Mouse (Mus musculus) liver, embryonic 11.5 days (tissue): ENCODE measurements around the gene Sbk2. TPM values are rescaled to one million over a fixed set of nuclear protein-coding genes. Genes with fewer than 3 reads are reported as not detected.

Experiments
- ATAC-seq: fragments of 200-750 bp; cut with Nextera tagmentation; replicated peaks from 2 replicates; pipeline ENCODE4 v1.8.0; 2017; ENCODE audit warnings: moderate number of reproducible peaks, mild to moderate bottlenecking, moderate TSS enrichment, moderate library complexity; ENCODE audit not compliant: low FRiP score
- DNase-seq: peaks from one replicate; pipeline ENCODE4 v3.0.0-alpha.2; 2017; ENCODE audit warnings: low spot score
- H3K27ac ChIP-seq: fragments of 300-500 bp; sonication (generic); 2 replicates; pipeline ENCODE4 v1.5.1; 2014; ENCODE audit warnings: mild to moderate bottlenecking, low read depth, low read length, control low read depth
- H3K27me3 ChIP-seq: fragments of 300-500 bp; sonication (generic); replicated peaks from 2 replicates; pipeline ENCODE4 v1.6.1; 2014; ENCODE audit warnings: low read length, mixed read lengths; ENCODE audit not compliant: control insufficient read depth, insufficient read depth
- H3K36me3 ChIP-seq: fragments of 300-500 bp; sonication (generic); 2 replicates; pipeline ENCODE4 v1.6.1; 2014; ENCODE audit warnings: mild to moderate bottlenecking, low read length, moderate library complexity, mixed read lengths; ENCODE audit not compliant: control insufficient read depth, insufficient read depth
- H3K4me1 ChIP-seq: fragments of 300-500 bp; sonication (generic); replicated peaks from 2 replicates; pipeline ENCODE4 v1.6.1; 2014; ENCODE audit warnings: low read length, mixed read lengths; ENCODE audit not compliant: control insufficient read depth, insufficient read depth
- H3K4me2 ChIP-seq: fragments of 300-500 bp; sonication (generic); 2 replicates; pipeline ENCODE4 v1.6.1; 2014; ENCODE audit warnings: mild to moderate bottlenecking, control low read depth, moderate library complexity
- H3K4me3 ChIP-seq: fragments of 300-500 bp; sonication (generic); 2 replicates; pipeline ENCODE4 v1.5.1; 2014; ENCODE audit warnings: low read depth, low read length, control low read depth
- H3K9ac ChIP-seq: fragments of 300-500 bp; sonication (generic); 2 replicates; pipeline ENCODE4 v1.6.1; 2014; ENCODE audit warnings: low read depth, low read length, control low read depth
- H3K9me3 ChIP-seq: fragments of 300-500 bp; sonication (generic); 2 replicates; pipeline ENCODE4 v1.6.1; 2016; ENCODE audit warnings: low read length, inconsistent platforms, mixed read lengths; ENCODE audit not compliant: control insufficient read depth
- WGBS: fragments of 180-500 bp; shearing (Covaris S2); extraction: QIAGEN DNeasy Blood & Tissue Kit; methylation state at CpG from one replicate; pipeline ENCODE4 v1.1.7; 2014; 5-methylcytosine and 5-hydroxymethylcytosine counted together
- polyA plus RNA-seq: library from polyadenylated mRNA; unstranded; fragments of >200 nt; fragmentation: Nextera tagmentation; extraction: Ambion mirVana; gene quantifications from 2 replicates; pipeline ENCODE4 v1.2.1, GENCODE M21; 2014

The Sbk2 gene
- polyA plus RNA-seq, 1 experiment from 2014 or later, result 0.22 TPM

DNA sequence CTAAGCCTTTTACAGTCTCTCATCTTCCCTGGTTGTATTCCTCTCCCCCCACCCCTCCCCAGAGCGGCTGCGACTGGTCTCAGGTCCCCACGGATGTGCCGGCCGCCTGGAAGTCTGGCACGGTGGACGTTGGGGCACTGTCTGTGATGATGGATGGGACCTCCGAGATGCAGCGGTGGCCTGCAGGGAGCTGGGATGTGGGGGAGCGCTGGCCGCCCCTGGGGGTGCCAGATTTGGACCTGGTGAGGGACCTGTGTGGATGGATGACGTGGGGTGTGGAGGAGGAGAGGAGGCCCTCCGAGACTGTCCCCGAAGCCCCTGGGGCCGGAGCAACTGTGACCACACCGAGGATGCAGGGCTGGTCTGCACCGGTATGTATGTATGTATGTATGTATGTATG is 35.9 kb downstream of the Sbk2 start:
- no peak overlapping the region for H3K4me3 ChIP-seq
- no peak overlapping the region for H3K9ac ChIP-seq
- no peak for ATAC-seq
- no peaks in the 10 kb centered on the region for H3K9me3 ChIP-seq
- DNase-seq, result no peak
- H3K36me3 ChIP-seq, result no peaks in the 10 kb centered on the region
- H3K27me3 ChIP-seq, result peaks cover 16% of the 10 kb centered on the region
- no peak overlapping the region; the same call in 1 of the 2 replicates for H3K4me2 ChIP-seq
- H3K27ac ChIP-seq, result no peak overlapping the region
- H3K4me1 ChIP-seq, result peaks cover 12% of the 10 kb centered on the region
- 73% methylated on average over 17 of the region's 17 CpGs for WGBS

DNA sequence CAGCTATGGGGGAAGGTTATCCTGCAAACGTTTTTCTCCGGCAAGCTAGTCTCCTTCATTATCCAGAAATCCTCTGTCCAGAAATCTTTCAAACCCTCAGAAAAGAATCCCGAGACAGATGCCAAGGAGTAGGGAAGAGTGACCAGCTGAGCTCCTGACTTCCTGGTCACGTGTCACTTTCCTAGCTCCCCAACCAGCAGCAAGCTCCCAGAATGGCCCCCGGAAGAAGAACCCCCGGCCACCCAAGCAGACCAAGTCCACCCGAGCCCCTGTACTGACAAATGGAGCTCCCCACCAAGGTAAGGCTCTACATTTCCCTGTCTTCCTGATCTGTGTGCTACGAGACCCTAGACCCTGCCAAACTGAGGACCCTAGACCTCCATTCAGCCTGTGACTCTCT is 36.5 kb downstream of the Sbk2 start:
- Histone ChIP-seq H3K9me3 (no peaks in the 10 kb centered on the region), H3K9ac (no peak overlapping the region), H3K27ac (no peak overlapping the region), H3K4me3 (no peak overlapping the region), H3K36me3 (no peaks in the 10 kb centered on the region), H3K27me3 (peaks cover 22% of the 10 kb centered on the region), H3K4me1 (peaks cover 15% of the 10 kb centered on the region), H3K4me2 (no peak overlapping the region)
- WGBS, result 53% methylated on average over 8 of the region's 8 CpGs
- DNase-seq (no peak), ATAC-seq (no peak)

DNA sequence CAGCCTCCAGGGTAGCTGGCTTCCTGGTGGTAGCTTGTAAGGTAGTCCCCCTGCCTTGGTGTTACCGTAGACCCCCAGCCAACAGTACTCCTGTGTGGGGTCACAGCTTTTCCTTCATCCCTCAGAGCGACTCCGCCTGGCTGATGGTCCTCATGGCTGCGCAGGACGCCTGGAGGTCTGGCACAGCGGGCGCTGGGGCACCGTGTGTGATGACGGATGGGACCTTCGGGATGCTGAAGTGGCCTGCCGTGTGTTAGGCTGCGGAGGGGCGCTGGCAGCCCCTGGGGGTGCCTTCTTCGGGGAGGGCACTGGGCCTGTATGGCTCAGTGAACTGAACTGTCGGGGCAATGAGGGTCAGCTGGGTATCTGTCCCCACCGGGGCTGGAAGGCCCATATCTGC is 37.4 kb downstream of the Sbk2 start:
- H3K4me3 ChIP-seq, result no peak overlapping the region
- H3K27me3 ChIP-seq, result peaks cover 26% of the 10 kb centered on the region
- ATAC-seq, result no peak
- H3K4me2 ChIP-seq, result no peak overlapping the region
- H3K4me1 ChIP-seq, result peaks cover 18% of the 10 kb centered on the region
- H3K9ac ChIP-seq, result no peak overlapping the region
- no peak overlapping the region for H3K27ac ChIP-seq
- no peak for DNase-seq
- WGBS, result 72% methylated on average over 16 of the region's 16 CpGs
- H3K9me3 ChIP-seq, result no peaks in the 10 kb centered on the region
- H3K36me3 ChIP-seq, result no peaks in the 10 kb centered on the region

DNA sequence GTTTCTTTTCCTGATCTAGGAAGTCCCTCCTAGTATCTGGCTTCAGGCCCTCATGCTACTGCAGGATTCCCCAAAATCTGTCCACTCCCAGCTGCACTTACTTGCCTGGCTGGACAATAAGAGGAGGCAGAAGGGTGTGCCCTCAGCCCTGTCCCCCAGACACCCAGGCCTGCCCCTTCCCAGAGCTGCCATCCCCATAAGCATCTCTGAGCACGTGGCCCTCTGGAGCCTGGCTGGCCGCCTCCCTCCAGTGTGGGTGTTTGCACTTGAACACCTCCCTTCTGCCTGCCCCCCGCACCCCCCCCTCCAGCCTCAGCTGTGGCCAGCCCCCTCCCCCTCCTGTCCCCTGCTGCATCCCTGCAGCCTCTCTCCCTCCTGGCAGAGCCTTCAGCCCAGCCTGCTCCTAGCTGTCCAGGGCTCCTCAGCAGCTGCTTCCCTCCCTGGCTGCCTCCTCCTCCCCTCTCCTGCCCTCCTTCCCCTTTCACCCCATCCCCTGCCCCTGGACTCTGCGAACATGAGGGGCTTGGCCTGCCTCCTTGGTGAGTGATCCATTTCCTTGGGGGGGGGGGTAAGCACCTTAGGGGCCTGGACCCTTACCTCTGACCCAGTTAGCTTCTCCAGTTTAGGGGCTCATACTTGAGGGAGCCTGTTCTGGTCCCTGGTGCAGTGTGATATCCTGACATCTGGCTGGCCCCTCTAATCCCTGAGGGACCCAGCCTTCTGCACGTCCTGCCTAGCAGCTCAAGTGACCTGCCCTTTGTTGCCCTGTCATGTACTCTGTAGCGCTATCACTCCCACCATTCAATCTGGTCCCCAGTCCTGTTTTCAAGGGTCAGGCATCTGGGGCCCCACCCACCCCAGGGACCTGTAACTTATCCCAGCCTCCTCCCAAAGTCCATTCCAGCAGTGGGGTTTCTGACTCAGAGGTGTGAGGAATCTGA is 38.5 kb downstream of the Sbk2 start, which contains the start of gene Ssc5d:
Gene Ssc5d, plus strand, starts transcription at position 345 of the 941 bp plus-strand sequence.
- Histone ChIP-seq H3K9ac (no peak within 1 kb of the TSS; the same call in 1 of the 2 replicates), H3K9me3 (no peaks in the 10 kb centered on the region), H3K4me3 (no peak within 1 kb of the TSS), H3K4me1 (peaks cover 26% of the 10 kb centered on the region), H3K27me3 (peaks cover 26% of the 10 kb centered on the region), H3K36me3 (peaks cover 2% of the 10 kb centered on the region; the same call in 1 of the 2 replicates), H3K4me2 (no peak within 1 kb of the TSS), H3K27ac (peak within 1 kb of the TSS; percentile 70)
- 21% methylated on average over 6 of the region's 6 CpGs for WGBS
- DNase-seq, result no peak
- ATAC-seq, result no peak

DNA sequence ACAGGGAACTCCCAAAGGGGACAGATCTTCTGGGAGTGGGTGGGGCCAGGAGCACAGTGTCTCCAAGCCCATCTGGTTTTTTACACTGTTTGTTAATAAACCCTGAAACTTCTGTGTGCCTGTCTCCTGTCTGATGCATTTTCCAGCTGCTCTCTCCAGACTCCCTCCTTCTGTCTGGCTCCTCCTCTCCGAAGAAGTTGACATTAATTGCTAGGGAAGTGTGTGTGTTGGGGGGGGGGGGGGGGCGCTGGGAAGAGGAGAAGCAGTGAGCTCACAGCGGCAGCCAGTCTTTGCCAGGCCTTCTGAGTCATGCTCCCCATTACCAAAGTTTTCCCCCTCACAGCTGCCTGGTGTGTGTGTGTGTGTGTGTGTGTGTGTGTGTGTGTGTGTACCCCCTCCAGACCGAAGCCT is 39.3 kb downstream of the Sbk2 start:
- no peak overlapping the region for H3K9ac ChIP-seq
- ATAC-seq (no peak), DNase-seq (no peak)
- peaks cover 26% of the 10 kb centered on the region for H3K27me3 ChIP-seq
- H3K9me3 ChIP-seq, result no peaks in the 10 kb centered on the region
- peaks cover 28% of the 10 kb centered on the region for H3K4me1 ChIP-seq
- H3K36me3 ChIP-seq, result peaks cover 11% of the 10 kb centered on the region
- H3K27ac ChIP-seq, result peak overlapping the region; percentile 70
- no peak overlapping the region for H3K4me2 ChIP-seq
- 16% methylated on average over 3 of the region's 4 CpGs for WGBS
- H3K4me3 ChIP-seq, result no peak overlapping the region

DNA sequence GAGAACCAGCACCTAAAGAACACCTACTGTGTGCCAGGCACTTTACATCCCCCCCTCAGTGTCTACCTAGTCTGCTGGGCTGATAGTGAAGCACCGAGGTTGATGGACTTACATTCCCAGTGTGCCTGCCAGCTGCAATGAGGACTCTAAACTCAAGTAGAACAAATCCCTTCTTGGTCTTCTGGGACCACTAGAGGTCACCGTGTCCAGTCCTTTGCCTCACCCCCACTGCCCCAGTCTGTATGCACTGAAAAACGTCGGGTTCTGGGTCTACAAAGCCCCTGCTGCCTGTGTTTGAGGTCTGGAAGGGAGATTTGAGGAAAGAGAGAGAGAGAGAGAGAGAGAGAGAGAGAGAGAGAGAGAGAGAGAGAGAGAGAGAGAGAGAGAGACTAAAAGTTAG is 39.7 kb downstream of the Sbk2 start:
- H3K9ac ChIP-seq, result peak overlapping the region; percentile 14; the same call in 1 of the 2 replicates
- peaks cover 28% of the 10 kb centered on the region for H3K4me1 ChIP-seq
- no peak overlapping the region for H3K4me3 ChIP-seq
- peaks cover 15% of the 10 kb centered on the region for H3K36me3 ChIP-seq
- peaks cover 26% of the 10 kb centered on the region for H3K27me3 ChIP-seq
- peak overlapping the region; percentile 69; the same call in 1 of the 2 replicates for H3K4me2 ChIP-seq
- no peak for ATAC-seq
- H3K27ac ChIP-seq, result peak overlapping the region; percentile 70
- WGBS, result 1% methylated on average over 4 of the region's 4 CpGs
- no peaks in the 10 kb centered on the region for H3K9me3 ChIP-seq
- no peak for DNase-seq

DNA sequence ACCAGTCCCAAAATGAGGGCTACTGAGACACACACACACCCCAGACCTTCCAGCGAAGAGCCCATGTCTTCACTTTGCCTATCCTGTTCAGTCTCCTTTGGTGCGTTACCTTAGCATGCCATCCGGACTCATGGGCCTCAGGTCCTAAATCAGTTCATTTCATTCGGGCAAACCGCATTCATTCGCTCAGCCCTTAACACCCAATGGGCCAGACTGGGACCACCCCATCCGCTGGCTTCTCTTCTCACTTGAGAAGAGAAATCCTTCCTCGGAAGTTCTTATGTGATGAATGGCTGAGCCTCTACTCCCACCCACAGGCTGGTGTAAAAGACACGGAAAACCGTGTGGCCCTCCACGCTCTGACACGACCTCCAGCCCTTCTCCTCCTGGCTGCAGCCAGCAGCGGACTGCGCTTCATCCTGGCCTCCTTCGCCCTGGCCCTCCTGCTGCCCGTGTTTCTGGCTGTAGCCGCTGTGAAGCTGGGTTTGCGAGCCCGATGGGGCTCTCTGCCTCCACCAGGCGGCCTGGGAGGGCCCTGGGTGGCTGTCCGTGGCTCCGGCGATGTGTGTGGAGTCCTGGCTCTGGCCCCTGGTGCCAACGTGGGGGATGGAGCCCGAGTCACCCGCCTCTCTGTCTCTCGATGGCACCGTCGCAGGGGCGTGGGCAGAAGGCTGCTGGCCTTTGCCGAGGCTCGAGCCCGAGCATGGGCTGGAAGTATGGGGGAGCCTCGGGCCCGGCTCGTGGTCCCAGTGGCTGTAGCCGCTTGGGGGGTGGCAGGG is 40.4 kb downstream of the Sbk2 start:
- DNase-seq (no peak), ATAC-seq (no peak)
- Histone ChIP-seq H3K27me3 (peaks cover 26% of the 10 kb centered on the region), H3K27ac (peak overlapping the region; percentile 70), H3K4me1 (peaks cover 28% of the 10 kb centered on the region), H3K9me3 (no peaks in the 10 kb centered on the region), H3K4me2 (peak overlapping the region; percentile 69), H3K36me3 (peaks cover 22% of the 10 kb centered on the region), H3K9ac (no peak overlapping the region; the same call in 1 of the 2 replicates), H3K4me3 (peak overlapping the region; percentile 15; the same call in 1 of the 2 replicates)
- WGBS, result 7% methylated on average over 37 of the region's 37 CpGs

DNA sequence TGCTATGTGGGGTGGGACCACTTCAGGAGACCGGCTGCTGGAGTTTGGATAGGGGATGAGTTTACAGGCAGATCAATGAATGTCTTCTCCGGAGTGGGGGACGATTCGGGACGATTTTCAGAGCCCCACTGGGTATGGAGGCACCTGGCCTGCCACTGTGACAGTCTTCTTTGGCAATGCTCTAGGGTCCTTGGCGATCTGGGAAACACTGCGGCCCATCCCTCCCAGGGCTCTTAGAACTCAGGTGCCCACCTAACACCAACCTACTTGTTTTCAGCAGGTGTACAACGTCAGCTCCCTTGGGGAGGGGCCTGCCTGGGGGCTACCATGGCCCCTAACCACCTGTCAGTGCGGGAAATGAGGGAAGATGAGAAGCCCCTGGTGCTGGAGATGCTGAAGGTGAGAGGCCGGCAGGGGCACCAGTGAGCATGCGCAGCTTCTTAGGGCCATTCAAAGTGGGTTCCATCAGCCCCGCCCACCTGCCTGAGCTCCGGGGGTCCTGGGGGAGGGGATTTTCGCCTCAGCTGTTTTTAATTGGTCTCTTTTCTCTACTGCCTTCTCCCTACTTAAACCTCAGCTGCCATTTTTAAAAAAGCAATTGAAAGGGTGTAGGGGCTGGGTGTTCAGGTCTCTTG is 41.2 kb downstream of the Sbk2 start:
- Histone ChIP-seq H3K36me3 (peaks cover 29% of the 10 kb centered on the region), H3K4me3 (peak overlapping the region; percentile 26), H3K27me3 (peaks cover 26% of the 10 kb centered on the region), H3K4me1 (peaks cover 28% of the 10 kb centered on the region), H3K27ac (0 out of 2 replicates have a peak overlapping the region, but pooled peaks have one; percentile 13), H3K9me3 (no peaks in the 10 kb centered on the region), H3K4me2 (peak overlapping the region; percentile 69), H3K9ac (no peak overlapping the region)
- ATAC-seq (no peak), DNase-seq (no peak)
- 2% methylated on average over 14 of the region's 14 CpGs for WGBS
